Mouse (Mus musculus): ENCODE results near the gene Prrx2.

DNA sequence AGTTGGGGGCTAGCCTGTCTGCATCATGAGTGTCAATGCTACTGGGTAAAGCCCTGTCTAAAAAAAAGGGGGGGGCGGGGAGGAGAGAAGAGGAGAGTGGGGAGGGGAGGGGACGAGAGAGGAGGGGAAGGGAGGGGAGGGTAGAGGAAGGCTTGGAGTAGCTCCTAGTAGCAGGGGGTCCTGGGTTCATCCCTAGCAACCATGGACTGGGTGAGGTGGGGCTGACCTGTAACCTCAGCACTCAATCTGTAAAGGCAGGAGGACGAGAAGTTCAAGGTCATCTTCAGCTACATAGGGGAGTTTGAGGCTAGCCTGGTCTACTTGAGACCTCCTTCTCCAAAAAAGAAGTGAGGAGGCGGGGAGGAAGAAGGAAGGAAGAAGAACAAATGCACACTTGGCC, 27.3 kb downstream of the Prrx2 start:
- TF ChIP-seq CTCF (IDR thresholded peaks at IDR 0.05; ENCODE audit: low read depth) (no peak), EP300 (IDR thresholded peaks at IDR 0.05; ENCODE audit: low read depth) (no peak)

Measured in heart, postnatal 0 days (tissue).